Mouse (Mus musculus): ENCODE measurements around the gene Ssu72. TPM values are rescaled to one million over a fixed set of nuclear protein-coding genes. Genes with fewer than 3 reads are reported as not detected.

The Ssu72 gene
- polyA plus RNA-seq (2012; fragmentation: generic; extraction: Trizol): 10 to 100 TPM; 45.5 to 49.1 TPM

DNA sequence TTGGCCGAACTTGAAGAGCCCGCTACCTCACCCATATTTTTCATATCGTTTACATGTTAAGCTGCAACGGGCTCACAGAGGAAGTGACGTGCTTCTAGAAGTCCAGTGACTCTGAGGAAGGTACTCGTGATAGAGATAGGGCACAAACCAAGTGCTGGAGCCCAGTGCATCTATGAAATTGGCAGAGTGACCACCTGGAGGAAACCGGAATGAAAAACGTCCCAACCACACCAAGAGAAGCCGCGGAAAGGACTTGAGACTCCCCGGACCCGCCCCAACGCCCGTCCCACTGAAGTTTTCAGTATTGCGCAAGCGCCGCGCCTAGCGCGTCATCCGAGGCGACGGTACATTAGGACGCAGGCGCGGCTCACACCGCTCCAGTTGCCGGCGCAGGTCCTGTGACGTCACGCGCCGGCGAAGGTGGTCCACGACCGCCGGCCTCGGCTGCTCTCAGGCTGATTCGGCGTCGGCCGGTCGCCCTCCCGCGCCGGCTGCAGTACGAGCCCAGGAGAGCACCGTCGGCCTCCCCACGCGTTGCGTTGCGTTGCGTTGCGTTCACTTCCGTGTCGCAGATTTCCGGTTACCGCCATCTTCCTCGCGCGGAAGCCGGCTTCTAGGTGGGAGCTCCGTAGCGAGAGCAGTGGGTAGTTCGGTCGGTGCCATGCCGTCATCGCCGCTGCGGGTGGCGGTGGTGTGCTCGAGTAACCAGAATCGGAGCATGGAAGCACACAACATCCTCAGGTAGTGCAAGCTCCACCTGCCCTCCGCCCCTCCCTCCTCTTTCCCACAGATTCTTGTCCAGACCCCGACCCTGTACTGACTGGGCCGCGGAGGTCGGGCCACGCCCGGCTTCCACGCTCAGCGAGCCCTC, at the start of gene Ssu72:
TSS of gene Ssu72 (plus strand) at position 80 of the 871 bp plus-strand sequence.

DNA sequence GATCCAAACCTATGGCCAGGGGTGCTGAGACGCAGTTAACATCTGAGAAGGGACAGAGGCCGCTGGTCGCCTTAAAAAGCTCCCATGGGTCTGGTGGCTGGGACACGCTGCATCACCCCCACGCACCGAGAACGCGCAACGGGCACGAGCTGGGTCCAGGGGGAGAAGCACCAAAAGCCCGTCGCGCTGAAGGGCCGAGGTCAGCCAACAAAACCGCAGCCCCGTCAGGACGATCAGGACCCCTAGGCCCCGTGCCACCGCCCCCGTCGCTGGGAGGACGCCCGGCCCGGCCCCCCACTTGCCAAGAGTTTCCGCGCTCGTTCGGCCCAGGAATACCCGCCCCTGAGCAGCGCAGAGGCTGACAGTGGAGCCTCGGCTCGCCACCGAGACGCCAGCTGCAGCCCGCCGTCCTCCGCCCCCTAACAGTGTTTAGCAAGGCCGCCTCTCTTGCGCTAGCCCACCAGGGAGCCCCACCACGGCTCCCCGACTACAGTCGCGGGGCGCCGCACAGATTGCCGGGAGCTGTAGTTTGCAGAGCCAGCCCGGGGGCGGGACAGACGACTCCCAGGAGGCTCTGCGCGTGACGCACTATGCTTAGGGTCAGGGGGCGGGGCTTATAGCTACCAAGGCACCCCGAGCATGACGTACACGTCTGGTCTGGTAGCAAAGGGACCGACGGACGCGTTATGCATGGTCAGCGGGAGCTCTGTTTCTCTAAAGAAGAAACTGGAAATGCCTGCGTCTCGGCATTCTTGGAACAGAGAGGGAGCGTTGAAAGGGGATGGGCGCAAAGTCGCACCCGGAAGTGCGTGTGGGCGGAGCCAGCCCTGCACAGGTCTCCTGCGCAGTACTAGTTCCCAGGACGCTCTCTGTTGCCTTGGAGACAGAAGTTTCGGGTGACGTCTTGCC, 35.7 kb upstream of the Ssu72 start, which contains the start of gene Mib2:
TSS of gene Mib2 (minus strand) at position 510 of the 909 bp plus-strand sequence.

DNA sequence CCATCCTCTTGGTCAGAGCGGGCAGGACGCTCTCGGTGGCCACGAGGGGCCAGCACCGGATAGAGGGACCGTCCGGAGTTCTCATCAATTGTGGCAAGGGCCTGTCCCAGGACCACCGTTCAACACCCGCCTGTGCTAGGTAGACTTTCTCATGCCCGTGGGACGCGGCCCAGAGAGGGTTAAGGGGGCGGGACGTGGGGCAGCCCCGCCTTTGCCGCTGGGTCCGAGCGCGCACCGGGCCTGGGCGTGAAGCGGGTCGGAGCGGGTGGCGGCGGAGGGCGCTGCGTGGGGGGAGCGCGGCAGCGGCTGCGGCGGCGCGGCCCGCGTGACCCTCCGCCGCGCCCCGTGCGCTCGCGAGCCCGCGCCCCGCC, 10.5 kb upstream of the Ssu72 start, which contains the start of gene Fndc10:
TSS of gene Fndc10 (plus strand) at position 232 of the 371 bp plus-strand sequence.

DNA sequence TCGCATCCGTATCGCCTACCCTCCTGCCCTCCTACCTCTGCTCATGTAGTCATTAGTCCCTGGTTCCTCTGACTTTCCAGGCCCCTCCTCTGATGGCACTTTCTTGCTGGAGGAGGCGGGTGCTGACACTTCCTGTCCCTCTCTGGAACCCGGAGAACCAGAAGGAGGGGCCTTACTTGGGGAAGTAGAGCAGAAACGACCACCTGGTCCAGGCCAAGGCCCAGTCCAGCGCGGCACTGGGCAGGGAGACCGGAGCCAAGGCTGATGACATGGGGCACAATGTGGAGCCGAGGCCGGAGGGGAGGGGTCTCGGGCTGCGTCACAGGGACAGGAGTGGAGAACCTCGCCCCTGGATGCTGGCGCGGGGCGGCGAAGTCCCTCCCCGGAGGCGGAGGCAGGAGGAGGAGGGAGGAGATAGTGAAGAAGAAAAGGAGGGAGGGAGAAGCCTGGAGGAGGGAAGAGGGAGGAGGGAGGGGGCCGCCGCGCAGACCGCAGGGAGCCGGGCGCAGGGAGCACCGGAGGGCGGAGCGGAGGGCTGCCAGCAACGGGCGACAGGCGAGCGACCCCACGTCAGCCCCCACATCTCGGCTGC, 29.8 kb downstream of the Ssu72 start, which contains the start of gene Tmem240:
TSS of gene Tmem240 (plus strand) at position 451 of the 592 bp plus-strand sequence.

DNA sequence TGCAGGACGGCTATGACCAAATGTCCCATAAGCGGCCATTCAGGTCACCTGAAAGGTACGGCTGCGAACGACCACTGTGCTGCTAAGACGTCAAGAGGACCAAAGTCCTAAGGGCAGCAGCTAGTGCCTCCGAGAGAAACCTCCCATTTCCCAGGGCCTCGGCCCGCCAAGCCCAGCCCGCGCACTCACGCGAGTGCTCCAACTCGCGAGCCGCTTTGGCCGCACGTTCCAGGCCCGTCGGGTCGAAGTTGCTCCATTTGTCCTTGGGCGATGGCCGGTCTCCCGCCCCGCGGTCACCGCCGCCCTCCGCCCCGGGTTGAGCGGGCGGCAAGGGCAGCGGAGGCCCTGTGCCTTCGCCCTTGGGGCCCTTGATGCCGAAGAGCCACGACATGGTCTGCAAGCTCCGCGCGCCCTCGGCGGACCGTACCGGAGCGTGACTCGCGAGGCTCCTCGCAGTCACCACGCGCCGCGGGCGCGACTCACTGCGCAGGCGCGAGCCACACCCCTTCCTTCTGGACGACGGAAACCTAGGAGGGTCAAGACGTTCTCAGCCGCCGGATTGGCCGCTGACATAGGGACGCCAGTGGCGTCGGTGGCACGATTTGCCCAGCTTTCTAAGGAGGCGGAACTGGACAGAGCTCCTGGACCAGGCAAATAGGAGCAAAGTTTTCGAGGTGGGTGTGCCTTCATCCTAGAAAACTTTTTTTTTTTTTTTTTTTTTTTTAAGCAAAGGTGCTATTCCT, 56.2 kb downstream of the Ssu72 start, which contains the start of gene Atad3a:
TSS of gene Atad3a (minus strand) at position 481 of the 743 bp plus-strand sequence.

DNA sequence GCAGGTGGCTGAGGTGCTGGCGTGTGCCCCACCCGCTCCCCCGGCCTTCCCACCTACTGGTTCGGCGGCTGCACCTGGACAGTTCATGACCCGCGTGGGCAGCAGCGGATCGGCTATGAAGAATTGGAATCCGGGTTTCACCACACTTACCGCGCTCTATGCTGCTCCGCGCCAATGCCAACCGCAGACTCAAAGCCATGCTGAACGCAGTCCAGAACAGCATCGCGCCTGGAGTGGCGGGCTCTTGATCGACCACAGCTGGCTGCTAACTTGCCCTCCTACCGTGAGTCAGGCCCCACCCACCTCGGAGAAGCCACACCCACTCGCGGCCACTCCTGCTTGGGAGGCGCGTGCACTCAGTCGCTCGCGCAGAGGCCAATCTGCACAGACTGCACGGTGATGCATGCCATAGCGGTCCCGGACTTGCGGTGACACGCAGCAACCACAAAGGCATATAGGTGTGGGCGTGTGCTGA, 69.7 kb downstream of the Ssu72 start, which contains the start of gene Vwa1:
TSS of gene Vwa1 (minus strand) at position 419 of the 475 bp plus-strand sequence.

Other genes starting within 250 kb of the Ssu72 start
- under 1 TPM in 1 of 2 experiments, not detected in 1; 0.09 TPM for gene Tmem52, start 235.7 kb upstream of the Ssu72 start, polyA plus RNA-seq (2012; fragmentation: generic; extraction: Trizol)
- gene Gnb1, start 213.4 kb upstream of the Ssu72 start, polyA plus RNA-seq (2012; fragmentation: generic; extraction: Trizol): 100 to 1,000 TPM; 154 to 245 TPM
- 10 to 100 TPM; 53.5 to 67.2 TPM for gene Nadk, start 142.4 kb upstream of the Ssu72 start, polyA plus RNA-seq (2012; fragmentation: generic; extraction: Trizol)
- gene Slc35e2, start 103.4 kb upstream of the Ssu72 start, polyA plus RNA-seq (2012; fragmentation: generic; extraction: Trizol): 1 to 10 TPM; 1.0 to 3.9 TPM
- 10 to 100 TPM; 15.6 to 33.6 TPM for gene Cdk11b, start 79.9 kb upstream of the Ssu72 start, polyA plus RNA-seq (2012; fragmentation: generic; extraction: Trizol)
- not detected for gene Gm10563, start 59.4 kb upstream of the Ssu72 start, polyA plus RNA-seq (2012; fragmentation: generic; extraction: Trizol)
- 1 to 10 TPM in 1 of 2 experiments, under 1 TPM in 1; 0.05 to 1.8 TPM for gene Mmp23, start 51.4 kb upstream of the Ssu72 start, polyA plus RNA-seq (2012; fragmentation: generic; extraction: Trizol)
- gene Mib2, start 35.6 kb upstream of the Ssu72 start, polyA plus RNA-seq (2012; fragmentation: generic; extraction: Trizol): 10 to 100 TPM in 1 of 2 experiments, 1 to 10 TPM in 1; 8.5 to 42.3 TPM
- 10 to 100 TPM; 12.0 to 17.9 TPM for gene Fndc10, start 10.5 kb upstream of the Ssu72 start, polyA plus RNA-seq (2012; fragmentation: generic; extraction: Trizol)
- gene Tmem240, start 30.0 kb downstream of the Ssu72 start, polyA plus RNA-seq (2012; fragmentation: generic; extraction: Trizol): 1 to 10 TPM in 1 of 2 experiments, under 1 TPM in 1; 0.80 to 4.2 TPM
- gene Atad3a, start 56.3 kb downstream of the Ssu72 start, polyA plus RNA-seq (2012; fragmentation: generic; extraction: Trizol): 10 to 100 TPM; 24.7 to 55.2 TPM
- under 1 TPM; 0.07 to 0.22 TPM for gene Vwa1, start 69.9 kb downstream of the Ssu72 start, polyA plus RNA-seq (2012; fragmentation: generic; extraction: Trizol)
- under 1 TPM; 0.02 to 0.22 TPM for gene Tmem88b, start 81.1 kb downstream of the Ssu72 start, polyA plus RNA-seq (2012; fragmentation: generic; extraction: Trizol)
- under 1 TPM in 1 of 2 experiments, not detected in 1; 0.11 TPM for gene Ankrd65, start 85.6 kb downstream of the Ssu72 start, polyA plus RNA-seq (2012; fragmentation: generic; extraction: Trizol)
- gene Mrpl20, start 98.1 kb downstream of the Ssu72 start, polyA plus RNA-seq (2012; fragmentation: generic; extraction: Trizol): 100 to 1,000 TPM in 1 of 2 experiments, 10 to 100 TPM in 1; 99.5 to 291 TPM
- gene Ccnl2, start 107.7 kb downstream of the Ssu72 start, polyA plus RNA-seq (2012; fragmentation: generic; extraction: Trizol): 10 to 100 TPM in 1 of 2 experiments, 1 to 10 TPM in 1; 2.5 to 27.9 TPM
- 100 to 1,000 TPM; 146 to 151 TPM for gene Aurkaip1, start 126.5 kb downstream of the Ssu72 start, polyA plus RNA-seq (2012; fragmentation: generic; extraction: Trizol)
- 100 to 1,000 TPM in 1 of 2 experiments, 10 to 100 TPM in 1; 26.1 to 264 TPM for gene Mxra8, start 134.9 kb downstream of the Ssu72 start, polyA plus RNA-seq (2012; fragmentation: generic; extraction: Trizol)
- 10 to 100 TPM; 14.7 to 39.5 TPM for gene Dvl1, start 142.6 kb downstream of the Ssu72 start, polyA plus RNA-seq (2012; fragmentation: generic; extraction: Trizol)
- gene Tas1r3, start 158.6 kb downstream of the Ssu72 start, polyA plus RNA-seq (2012; fragmentation: generic; extraction: Trizol): under 1 TPM; 0.04 to 0.32 TPM
- gene Cptp, start 164.6 kb downstream of the Ssu72 start, polyA plus RNA-seq (2012; fragmentation: generic; extraction: Trizol): 10 to 100 TPM; 10.4 to 13.3 TPM
- 10 to 100 TPM; 35.5 to 51.4 TPM for gene Ints11, start 164.7 kb downstream of the Ssu72 start, polyA plus RNA-seq (2012; fragmentation: generic; extraction: Trizol)
- 10 to 100 TPM in 1 of 2 experiments, 1 to 10 TPM in 1; 9.1 to 14.4 TPM for gene Pusl1, start 187.0 kb downstream of the Ssu72 start, polyA plus RNA-seq (2012; fragmentation: generic; extraction: Trizol)
- gene Acap3, start 187.0 kb downstream of the Ssu72 start, polyA plus RNA-seq (2012; fragmentation: generic; extraction: Trizol): 10 to 100 TPM; 13.3 to 20.0 TPM
- 10 to 100 TPM; 35.8 to 37.0 TPM for gene Ube2j2, start 239.0 kb downstream of the Ssu72 start, polyA plus RNA-seq (2012; fragmentation: generic; extraction: Trizol)

All from C3H10T1/2 (cell line).